Mouse (Mus musculus): Measurements from ENCODE around the gene Mthfsd.
"Not testable (repeated sequence)": the region's sequence is repeated elsewhere in the genome, so short reads cannot be mapped to it uniquely, and the experiment has no call there.

Gene Mthfsd

GRCm38 (mm10) chr8:121107668-121108656 lies at the start of gene Mthfsd:
Mthfsd (minus strand) TSS chr8:121108392.
- peak; percentile 98 to 100 for DNase-seq

DNA sequence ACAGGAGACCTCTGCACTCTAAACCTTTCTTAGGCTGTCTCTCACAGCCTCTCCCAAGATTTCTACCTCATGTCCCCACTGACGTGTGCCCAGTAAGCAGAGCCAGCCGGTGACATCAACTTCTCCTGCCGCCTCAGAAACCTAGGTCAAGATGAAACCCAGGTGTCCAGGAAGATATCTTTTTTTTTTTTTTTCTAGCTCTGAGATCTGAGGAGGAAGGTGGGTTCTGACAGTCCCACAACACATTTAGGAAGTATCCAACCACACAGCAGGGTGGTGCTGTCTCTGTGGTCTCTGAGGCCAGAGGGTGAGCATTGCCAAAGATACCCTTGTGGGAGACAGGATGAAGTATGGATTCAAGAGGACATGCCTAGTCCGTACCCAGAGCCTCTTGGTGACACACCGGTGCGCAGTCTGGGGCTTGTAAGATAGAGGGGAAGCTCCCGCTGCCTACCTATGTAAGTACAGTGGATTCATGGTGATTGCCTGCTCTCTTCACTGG lies 48.8 kb upstream of the Mthfsd start:
- no peak for DNase-seq

DNA sequence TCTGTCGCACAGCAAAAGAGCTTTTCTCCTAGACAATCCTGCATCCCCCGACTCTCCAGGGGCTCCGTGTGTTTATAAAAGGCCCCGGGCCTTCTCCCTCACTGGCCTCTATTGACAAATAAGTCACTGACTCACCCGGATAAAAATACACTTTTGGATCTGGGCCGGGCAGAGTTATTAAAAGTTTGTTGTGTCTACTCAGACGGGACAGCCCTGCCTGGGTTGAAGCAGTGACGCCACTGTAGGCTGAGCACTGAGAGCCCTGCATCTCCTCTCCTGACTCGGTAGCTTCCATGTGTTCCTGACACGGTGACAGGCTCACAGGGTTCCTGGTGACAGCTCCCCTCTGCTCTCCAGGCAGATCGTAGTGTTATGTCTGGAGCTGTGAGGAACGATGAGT lies 44.2 kb upstream of the Mthfsd start:
- peak; percentile 42 to 54 for DNase-seq

GRCm38 (mm10) chr8:121148573-121149083 lies 40.4 kb upstream of the Mthfsd start:
- no peak for DNase-seq

DNA sequence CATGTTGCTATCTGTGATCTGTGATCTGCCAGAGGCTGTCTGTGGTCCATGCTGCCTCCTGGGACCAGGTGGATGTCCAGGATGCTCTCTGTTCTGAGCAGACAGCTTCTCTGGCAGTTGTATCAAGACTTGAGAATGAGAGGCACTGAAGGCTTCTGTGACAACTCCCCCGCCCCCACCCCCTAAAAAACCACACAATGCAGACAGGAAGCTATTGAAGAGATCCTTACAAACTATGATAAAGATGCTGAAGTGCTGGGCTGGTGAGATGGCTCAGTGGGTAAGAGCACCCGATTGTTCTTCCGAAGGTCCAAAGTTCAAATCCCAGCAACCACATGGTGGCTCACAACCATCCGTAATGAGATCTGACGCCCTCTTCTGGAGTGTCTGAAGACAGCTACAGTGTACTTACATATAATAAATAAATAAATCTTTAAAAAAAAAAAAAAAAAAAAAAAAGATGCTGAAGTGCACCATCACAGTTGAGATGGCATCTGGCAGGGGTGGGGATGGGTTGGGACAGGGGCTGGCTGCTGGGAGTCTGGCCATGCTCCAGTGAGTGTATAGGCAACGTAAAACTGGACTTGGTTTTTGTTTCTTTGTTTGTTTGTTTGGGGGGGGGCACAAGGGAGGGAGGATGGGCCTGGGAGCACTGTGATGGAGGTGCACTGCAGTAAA lies 37.4 kb upstream of the Mthfsd start:
- DNase-seq, result not testable (repeated sequence)

DNA sequence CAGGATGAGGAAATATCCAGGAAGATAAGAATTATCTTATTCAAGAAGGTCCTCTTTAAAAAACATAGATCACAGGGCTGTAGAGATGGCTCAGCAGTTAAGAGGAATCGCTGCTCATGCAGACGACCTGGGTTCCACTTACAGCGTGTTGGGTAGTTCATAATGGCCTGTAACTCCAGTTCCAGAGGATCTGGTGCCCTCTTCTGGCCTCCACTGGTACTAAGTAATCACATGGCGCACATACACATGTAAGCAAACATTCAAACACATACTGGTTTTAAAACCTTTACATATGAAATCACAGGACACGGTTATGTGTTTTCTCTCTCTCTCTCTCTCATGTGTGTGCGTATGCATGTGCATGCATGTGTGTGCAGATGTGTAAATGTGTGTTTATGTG lies 28.7 kb upstream of the Mthfsd start:
- DNase-seq, result no peak

GRCm38 (mm10) chr8:121134512-121134911 lies 26.3 kb upstream of the Mthfsd start:
- DNase-seq, result no peak

DNA sequence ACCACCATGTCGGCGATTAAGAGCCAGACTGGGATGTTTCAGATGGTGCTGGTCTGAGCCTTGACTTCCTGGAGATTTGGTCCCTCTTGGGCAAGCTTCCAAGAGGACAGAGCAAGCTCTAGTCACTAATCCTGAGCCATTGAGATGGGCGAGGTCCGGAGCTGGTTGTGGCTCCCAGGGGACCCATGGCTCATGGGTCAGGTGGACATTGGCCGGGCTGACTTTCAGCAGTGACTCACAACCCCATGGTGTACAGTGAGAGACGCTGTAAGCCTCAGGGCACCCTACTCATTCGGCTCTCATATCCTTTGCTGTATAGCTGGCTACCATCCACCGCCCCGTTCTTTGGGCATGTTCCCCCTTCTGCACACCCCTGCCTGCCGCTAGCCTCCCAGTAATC lies 25.9 kb upstream of the Mthfsd start:
- DNase-seq, result no peak

GRCm38 (mm10) chr8:121132961-121133513 lies 24.8 kb upstream of the Mthfsd start:
- no peak for DNase-seq

GRCm38 (mm10) chr8:121130522-121130921 lies 22.3 kb upstream of the Mthfsd start:
- peak in 1 of 2 experiments; percentile 67 for DNase-seq

- no peak for DNase-seq
Observed at GRCm38 (mm10) chr8:121129265-121129940, 21.2 kb upstream of the Mthfsd start.

- DNase-seq, result peak in 1 of 2 experiments; percentile 14
Observed at GRCm38 (mm10) chr8:121128531-121129264, 20.5 kb upstream of the Mthfsd start.

DNA sequence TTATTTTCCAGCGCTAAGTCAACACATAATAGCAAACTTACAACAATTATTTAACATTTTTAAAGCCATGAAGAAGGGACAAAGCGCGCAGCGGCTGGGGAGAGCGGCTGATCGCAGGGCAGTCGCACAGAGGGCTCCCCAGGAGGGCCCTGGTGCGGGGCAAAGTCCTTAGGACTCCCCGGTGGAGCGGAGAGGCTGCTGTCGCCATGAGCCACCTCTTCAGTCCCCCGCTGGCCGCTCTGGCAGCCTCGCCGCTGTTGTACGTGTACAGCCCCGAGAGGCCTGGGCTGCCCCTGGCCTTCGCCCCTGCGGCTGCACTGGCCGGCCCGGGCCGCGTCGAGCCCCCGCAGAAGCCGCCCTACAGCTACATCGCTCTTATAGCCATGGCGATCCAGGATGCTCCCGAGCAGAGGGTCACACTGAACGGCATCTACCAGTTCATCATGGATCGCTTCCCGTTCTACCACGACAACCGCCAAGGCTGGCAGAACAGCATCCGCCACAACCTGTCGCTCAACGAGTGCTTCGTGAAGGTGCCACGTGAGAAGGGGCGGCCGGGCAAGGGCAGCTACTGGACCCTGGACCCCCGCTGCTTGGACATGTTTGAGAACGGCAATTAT lies 19.7 kb upstream of the Mthfsd start, which contains the start of gene Foxl1:
TSS of gene Foxl1 (plus strand) at position 185 of the 620 bp plus-strand sequence.
- DNase-seq, result peak in 1 of 2 experiments; percentile 26

- no peak for DNase-seq
Observed at GRCm38 (mm10) chr8:121127291-121127701, 19.1 kb upstream of the Mthfsd start.

DNA sequence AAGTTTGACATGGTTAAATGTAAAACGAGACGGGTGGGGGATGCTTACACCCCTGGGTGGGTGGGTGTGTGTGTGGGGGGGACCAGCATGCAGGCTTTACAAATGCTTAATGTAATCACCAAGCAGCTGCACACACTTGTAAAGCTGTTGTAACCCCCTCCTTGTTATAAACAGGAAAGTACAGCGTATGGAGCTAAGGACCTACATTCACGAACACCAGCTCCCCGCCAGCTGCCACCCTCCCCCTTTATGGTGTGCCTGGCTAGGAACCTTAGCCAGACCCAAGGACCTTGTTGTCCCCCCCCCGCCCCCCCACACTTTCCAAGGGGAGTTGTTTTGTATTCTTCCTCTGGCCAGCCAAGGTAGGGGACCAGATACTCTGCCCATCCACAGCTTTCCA lies 18.5 kb upstream of the Mthfsd start:
- no peak for DNase-seq

DNA sequence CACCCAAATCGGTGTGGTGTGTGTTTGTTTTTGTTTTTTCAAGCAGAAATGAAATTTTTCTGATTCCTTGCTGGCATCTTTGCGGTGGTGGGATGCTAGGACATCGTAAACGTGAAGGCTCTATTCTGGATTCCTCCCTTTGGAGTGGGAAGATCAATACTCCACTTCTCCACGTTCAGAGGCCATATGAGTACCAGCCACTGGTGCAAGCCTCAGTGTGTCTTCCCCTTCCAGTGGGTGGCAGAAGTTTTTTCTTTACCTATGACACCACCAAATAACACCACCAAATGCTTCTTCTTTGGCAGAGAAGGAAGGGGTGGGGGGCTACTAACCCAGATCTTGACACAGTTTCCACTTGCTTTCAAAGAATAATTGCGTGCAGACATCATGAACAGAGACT lies 18.0 kb upstream of the Mthfsd start:
- DNase-seq, result no peak

DNA sequence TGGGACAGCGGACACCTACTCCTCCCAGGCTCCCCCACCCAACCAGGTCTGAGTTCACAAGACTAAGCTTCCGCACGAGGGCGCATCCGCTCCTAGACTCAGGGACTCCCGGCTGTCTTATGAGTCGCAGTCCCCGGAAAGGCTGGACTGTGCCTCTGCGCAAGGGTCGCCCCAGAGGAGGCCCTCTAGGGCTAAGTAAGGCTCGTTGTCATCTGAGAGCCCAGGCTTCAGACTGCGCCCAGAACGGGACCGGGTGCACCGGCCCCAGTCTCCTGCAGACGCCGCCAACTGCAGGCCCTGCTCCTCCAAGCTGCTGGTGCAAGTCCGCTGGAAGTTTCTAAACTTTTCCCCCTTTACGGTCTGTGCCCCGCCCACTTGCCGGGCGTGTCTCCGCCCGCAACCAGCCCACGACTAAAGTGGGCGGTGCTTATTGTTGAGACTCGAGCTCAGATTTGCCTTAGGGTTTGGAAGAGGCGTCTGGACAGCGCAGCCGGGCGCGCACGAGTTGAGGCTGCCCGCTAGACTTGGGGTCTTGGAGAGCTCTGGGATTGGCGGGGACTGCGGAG lies 17.2 kb upstream of the Mthfsd start:
- peak; percentile 70 to 80 for DNase-seq

GRCm38 (mm10) chr8:121124547-121125239 lies 16.5 kb upstream of the Mthfsd start:
- DNase-seq, result peak in 1 of 2 experiments; percentile 23

GRCm38 (mm10) chr8:121123113-121123512 lies 14.9 kb upstream of the Mthfsd start:
- DNase-seq, result no peak

DNA sequence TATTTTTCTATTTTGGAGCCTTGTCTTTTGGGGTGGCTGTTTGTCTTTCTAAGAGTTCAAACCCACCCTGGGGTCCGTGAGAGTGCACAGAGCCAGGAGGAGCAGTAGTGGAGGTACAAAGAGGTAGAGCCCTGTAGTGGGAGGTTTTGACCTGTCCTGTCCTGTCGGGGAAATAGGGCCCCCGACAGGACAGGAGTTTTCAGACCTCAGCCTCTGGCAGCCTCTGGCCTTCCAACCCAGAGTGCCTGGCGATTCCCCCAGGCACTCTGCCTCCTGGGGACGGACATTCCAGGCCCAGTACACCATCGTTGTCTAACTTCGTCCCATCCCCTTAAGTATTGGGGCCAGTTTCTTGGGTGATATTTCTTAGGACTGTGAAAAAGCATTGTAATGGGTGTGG lies 14.2 kb upstream of the Mthfsd start:
- DNase-seq, result no peak

All from kidney, postnatal 36 days (tissue).